ENCODE assay signal across 25 mouse cellular contexts in the genomic region with DNA sequence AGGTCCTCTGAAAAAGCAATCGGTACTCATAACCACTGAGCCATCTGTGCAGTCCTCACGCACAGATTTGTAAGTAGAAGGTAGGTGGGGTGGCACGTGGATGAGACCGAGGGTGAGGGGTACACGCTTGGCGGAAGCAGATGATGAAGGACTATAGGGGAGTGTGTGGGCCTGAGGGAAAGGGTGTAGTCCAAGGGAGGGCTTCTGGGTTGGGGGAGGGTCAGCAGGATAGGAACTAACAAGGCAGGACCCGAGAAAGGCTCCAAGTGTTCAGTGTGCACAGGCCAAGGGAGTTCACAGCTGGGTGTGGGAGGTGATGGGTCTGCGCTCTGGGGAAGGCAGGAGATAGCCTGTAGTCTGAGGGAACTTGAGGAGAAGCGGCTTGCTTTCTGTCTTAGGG. TPM values are rescaled to one million over a fixed set of nuclear protein-coding genes. Genes with fewer than 3 reads are reported as not detected.
DNase-seq lines count a peak whose midpoint lies in the region; ATAC-seq and TF ChIP-seq lines count a peak whose summit lies in the region.
"Had no signal": no experiment of that assay in that cellular context is flagged by ENCODE, and none has a peak within 500 bp of the region (broad histone marks: within the 10 kb centered on the region; RNA-seq: fewer than 3 reads in every experiment).

No protein-coding gene starts in this region.

- WGBS in hindbrain, embryonic 13.5 days, result 86% methylated on average over 9 of the region's 9 CpGs
- 87% methylated on average over 9 of the region's 9 CpGs for WGBS in hindbrain, embryonic 16.5 days
- WGBS in lung, postnatal 0 days, result 84% methylated on average over 9 of the region's 9 CpGs

- intact Hi-C loops in heart, postnatal 14 days (cut with DNase I), result loop anchor here (2.0 kb wide), 1 partner anchor 245 kb away; a partner anchor contains a TSS

- no peaks in the 10 kb centered on the region for H3K27me3 ChIP-seq in hindbrain, embryonic 13.5 days
- no peaks in the 10 kb centered on the region for H3K27me3 ChIP-seq in hindbrain, embryonic 16.5 days (replicated peaks; ENCODE audit: control insufficient read depth, insufficient read depth, low read length)
- H3K27me3 ChIP-seq in lung, postnatal 0 days (replicated peaks; ENCODE audit: insufficient read depth, low read length), result no peaks in the 10 kb centered on the region
- H3K27me3 ChIP-seq: CH12.LX; forebrain, embryonic 13.5 days; forebrain, embryonic 15.5 days; Patski had no signal

- no peak for ATAC-seq in hindbrain, embryonic 13.5 days (ENCODE audit: low FRiP score)
- ATAC-seq in hindbrain, embryonic 16.5 days, result no peak
- no peak for ATAC-seq in lung, postnatal 0 days
- ATAC-seq: activated CD4-positive, CD25-positive, alpha-beta regulatory T cell, adult 4 months; CD4-positive, CD25-positive, alpha-beta regulatory T cell, adult 4 months; forebrain, embryonic 13.5 days; forebrain, embryonic 15.5 days; forebrain, postnatal 0 days; Patski had no signal

- TF ChIP-seq EP300 in lung, postnatal 0 days (IDR thresholded peaks at IDR 0.05), result no peak

- no peak overlapping the region for H3K27ac ChIP-seq in hindbrain, embryonic 13.5 days
- no peak overlapping the region for H3K27ac ChIP-seq in hindbrain, embryonic 16.5 days (ENCODE audit: low read depth, low read length)
- H3K27ac ChIP-seq in lung, postnatal 0 days (ENCODE audit: low read length), result peak overlapping the region; percentile 90
- H3K27ac ChIP-seq: embryonic facial prominence, embryonic 12.5 days; forebrain, embryonic 13.5 days; forebrain, embryonic 15.5 days had no signal

- H3K4me2 ChIP-seq in hindbrain, embryonic 13.5 days, result no peak overlapping the region
- no peak overlapping the region for H3K4me2 ChIP-seq in hindbrain, embryonic 16.5 days (ENCODE audit: low read length)
- no peak overlapping the region for H3K4me2 ChIP-seq in lung, postnatal 0 days (replicated peaks; ENCODE audit: low read depth, low read length)
- H3K4me2 ChIP-seq: embryonic facial prominence, embryonic 12.5 days; forebrain, embryonic 13.5 days; forebrain, embryonic 15.5 days had no signal

- H3K9me3 ChIP-seq in hindbrain, embryonic 13.5 days, result no peaks in the 10 kb centered on the region
- no peaks in the 10 kb centered on the region for H3K9me3 ChIP-seq in hindbrain, embryonic 16.5 days (ENCODE audit: control insufficient read depth, low read length)
- H3K9me3 ChIP-seq in lung, postnatal 0 days (ENCODE audit: low read length), result no peaks in the 10 kb centered on the region
- H3K9me3 ChIP-seq: embryonic facial prominence, embryonic 10.5 days; embryonic facial prominence, embryonic 12.5 days; forebrain, embryonic 13.5 days; forebrain, embryonic 15.5 days; G1E had no signal

- H3K4me3 ChIP-seq in hindbrain, embryonic 13.5 days, result no peak overlapping the region
- H3K4me3 ChIP-seq in hindbrain, embryonic 16.5 days (ENCODE audit: low read length), result no peak overlapping the region
- H3K4me3 ChIP-seq in lung, postnatal 0 days (ENCODE audit: low read depth, low read length), result no peak overlapping the region
- H3K4me3 ChIP-seq: embryonic facial prominence, embryonic 10.5 days; embryonic facial prominence, embryonic 12.5 days; forebrain, embryonic 13.5 days; forebrain, embryonic 15.5 days had no signal

- H3K4me1 ChIP-seq in hindbrain, embryonic 13.5 days (replicated peaks), result peaks cover 17% of the 10 kb centered on the region
- H3K4me1 ChIP-seq in hindbrain, embryonic 16.5 days (ENCODE audit: control insufficient read depth, insufficient read depth, low read depth, low read length), result peaks cover 6% of the 10 kb centered on the region; the same call in 1 of the 2 replicates
- peaks cover 3% of the 10 kb centered on the region; the same call in 1 of the 2 replicates for H3K4me1 ChIP-seq in lung, postnatal 0 days (ENCODE audit: insufficient read depth, low read depth, low read length)

- DNase-seq in cerebellum, adult 11-12 months, result peak; percentile 31
- no peak for DNase-seq in cerebellum, postnatal 10 days
- DNase-seq in heart, adult 11 months, result peak; percentile 91
- DNase-seq in heart, postnatal 14 days, result no peak
- DNase-seq in lung, postnatal 0 days (ENCODE audit: low spot score), result no peak
- DNase-seq in lung, postnatal 36 days, result no peak
- DNase-seq: adrenal gland, adult 8-10 months; adrenal gland, postnatal 14 days; adrenal gland, postnatal 36 days; B cell, adult 2 months; cerebellum, adult 18-20 months; cerebellum, adult 8-10 months; cerebellum, postnatal 14 days; forebrain, postnatal 0 days had no signal

- 0 out of 2 replicates have a peak overlapping the region, but pooled peaks have one; percentile 35 for H3K9ac ChIP-seq in hindbrain, embryonic 13.5 days
- no peak overlapping the region for H3K9ac ChIP-seq in hindbrain, embryonic 16.5 days (ENCODE audit: low read depth, low read length)
- no peak overlapping the region for H3K9ac ChIP-seq in lung, postnatal 0 days (replicated peaks; ENCODE audit: low read depth)
- H3K9ac ChIP-seq: embryonic facial prominence, embryonic 12.5 days; forebrain, embryonic 13.5 days; forebrain, embryonic 15.5 days; forebrain, postnatal 0 days had no signal

- peaks cover 21% of the 10 kb centered on the region for H3K36me3 ChIP-seq in hindbrain, embryonic 13.5 days
- peaks cover 17% of the 10 kb centered on the region for H3K36me3 ChIP-seq in hindbrain, embryonic 16.5 days (ENCODE audit: control insufficient read depth, insufficient read depth, low read length)
- H3K36me3 ChIP-seq in lung, postnatal 0 days (ENCODE audit: insufficient read depth, low read length), result peaks cover 3% of the 10 kb centered on the region; the same call in 1 of the 2 replicates

- TF ChIP-seq CTCF in lung, postnatal 0 days (IDR thresholded peaks at IDR 0.05), result no peak

RNA-seq across cellular contexts. Expression of a gene that starts 50.5 kb away (rescaled TPM):
- 1 to 10 TPM; 3.2 to 4.2 TPM for total RNA-seq in heart, postnatal 14 days (2021)
- polyA plus RNA-seq in hindbrain, embryonic 13.5 days (2015; fragmentation: Nextera tagmentation; extraction: Ambion mirVana), result 11.3 and 13.5 TPM in 2 replicates
- 7.3 and 9.6 TPM in 2 replicates for polyA plus RNA-seq in hindbrain, embryonic 16.5 days (2015; fragmentation: Nextera tagmentation; extraction: Ambion mirVana)
- 2.4 and 2.5 TPM in 2 replicates for polyA plus RNA-seq in lung, postnatal 0 days (2015; fragmentation: Nextera tagmentation; extraction: Ambion mirVana)

Comparison
In these comparisons a context has a peak if more than half of its experiments do, and no peak if none do; other contexts are left out.
1. DNase-seq: peak in cerebellum, adult 11-12 months (single experiment) and heart, adult 11 months (single experiment); none in cerebellum, postnatal 10 days (0 of 2), heart, postnatal 14 days (0 of 2), lung, postnatal 0 days (single experiment) and lung, postnatal 36 days (single experiment).